Mouse (Mus musculus): Measurements from ENCODE around the gene Ntsr1. TPM values are rescaled to one million over a fixed set of nuclear protein-coding genes. Genes with fewer than 3 reads are reported as not detected.

Gene Ntsr1
- polyA plus RNA-seq, 1 experiment, result not detected

- Histone ChIP-seq H3K4me1 (ENCODE audit: control insufficient read depth) (no peaks in the 10 kb centered on the region), H3K36me3 (ENCODE audit: control insufficient read depth) (no peaks in the 10 kb centered on the region), H3K4me3 (replicated peaks) (no peak overlapping the region), H3K9me3 (ENCODE audit: control insufficient read depth, low read length) (no peaks in the 10 kb centered on the region), H3K27me3 (ENCODE audit: control insufficient read depth) (peaks cover 2% of the 10 kb centered on the region; the same call in 1 of the 2 replicates)
- TF ChIP-seq TAL1 (IDR thresholded peaks at IDR 0.05; ENCODE audit: low read length), result no peak
- TF ChIP-seq GATA1 (IDR thresholded peaks at IDR 0.05; ENCODE audit: low read length), result no peak
Measured at GRCm38 (mm10) chr2:180563841-180564240, 64.1 kb downstream of the Ntsr1 start.

- no peak for TF ChIP-seq GATA1 (IDR thresholded peaks at IDR 0.05; ENCODE audit: low read length)
- no peak for TF ChIP-seq TAL1 (IDR thresholded peaks at IDR 0.05; ENCODE audit: low read length)
- no peak overlapping the region for H3K4me3 ChIP-seq (replicated peaks)
- peaks cover 4% of the 10 kb centered on the region for H3K27me3 ChIP-seq (ENCODE audit: control insufficient read depth)
- no peaks in the 10 kb centered on the region for H3K4me1 ChIP-seq (ENCODE audit: control insufficient read depth)
- H3K36me3 ChIP-seq (ENCODE audit: control insufficient read depth), result no peaks in the 10 kb centered on the region
- H3K9me3 ChIP-seq (ENCODE audit: control insufficient read depth, low read length), result no peaks in the 10 kb centered on the region
Measured at GRCm38 (mm10) chr2:180566240-180566913, 66.6 kb downstream of the Ntsr1 start.

GRCm38 (mm10) chr2:180569028-180569643, 69.4 kb downstream of the Ntsr1 start:
- TF ChIP-seq TAL1 (IDR thresholded peaks at IDR 0.05; ENCODE audit: low read length) (no peak), GATA1 (IDR thresholded peaks at IDR 0.05; ENCODE audit: low read length) (no peak)
- peaks cover 8% of the 10 kb centered on the region for H3K27me3 ChIP-seq (ENCODE audit: control insufficient read depth)
- H3K4me3 ChIP-seq (replicated peaks), result no peak overlapping the region

GRCm38 (mm10) chr2:180576482-180576881, 76.7 kb downstream of the Ntsr1 start:
- Histone ChIP-seq H3K4me3 (replicated peaks) (no peak overlapping the region), H3K36me3 (ENCODE audit: control insufficient read depth) (no peaks in the 10 kb centered on the region)
- TF ChIP-seq GATA1 (IDR thresholded peaks at IDR 0.05; ENCODE audit: low read length) (no peak), TAL1 (IDR thresholded peaks at IDR 0.05; ENCODE audit: low read length) (no peak)

More at GRCm38 (mm10) chr2:180569028-180569643, 69.4 kb downstream of the Ntsr1 start:
- Histone ChIP-seq H3K36me3 (ENCODE audit: control insufficient read depth) (no peaks in the 10 kb centered on the region), H3K9me3 (ENCODE audit: control insufficient read depth, low read length) (no peaks in the 10 kb centered on the region), H3K4me1 (ENCODE audit: control insufficient read depth) (no peaks in the 10 kb centered on the region)

GRCm38 (mm10) chr2:180578686-180579085, 78.9 kb downstream of the Ntsr1 start:
- H3K27me3 ChIP-seq (ENCODE audit: control insufficient read depth), result peaks cover 6% of the 10 kb centered on the region; the same call in 1 of the 2 replicates
- H3K36me3 ChIP-seq (ENCODE audit: control insufficient read depth), result peaks cover under 1% of the 10 kb centered on the region
- H3K9me3 ChIP-seq (ENCODE audit: control insufficient read depth, low read length), result no peaks in the 10 kb centered on the region
- TF ChIP-seq GATA1 (IDR thresholded peaks at IDR 0.05; ENCODE audit: low read length), result no peak
- no peak for TF ChIP-seq TAL1 (IDR thresholded peaks at IDR 0.05; ENCODE audit: low read length)
- H3K4me3 ChIP-seq (replicated peaks), result no peak overlapping the region
- H3K4me1 ChIP-seq (ENCODE audit: control insufficient read depth), result peaks cover 27% of the 10 kb centered on the region

More at GRCm38 (mm10) chr2:180576482-180576881, 76.7 kb downstream of the Ntsr1 start:
- Histone ChIP-seq H3K27me3 (ENCODE audit: control insufficient read depth) (peaks cover 10% of the 10 kb centered on the region), H3K4me1 (ENCODE audit: control insufficient read depth) (peaks cover 9% of the 10 kb centered on the region), H3K9me3 (ENCODE audit: control insufficient read depth, low read length) (no peaks in the 10 kb centered on the region)

GRCm38 (mm10) chr2:180581002-180581401, 81.2 kb downstream of the Ntsr1 start, which contains the start of gene Mrgbp:
Gene Mrgbp (plus strand): TSS chr2:180581304.
- TF ChIP-seq GATA1 (IDR thresholded peaks at IDR 0.05; ENCODE audit: low read length) (no peak), TAL1 (IDR thresholded peaks at IDR 0.05; ENCODE audit: low read length) (no peak)
- Histone ChIP-seq H3K36me3 (ENCODE audit: control insufficient read depth) (peaks cover 20% of the 10 kb centered on the region), H3K27me3 (ENCODE audit: control insufficient read depth) (peaks cover 2% of the 10 kb centered on the region; the same call in 1 of the 2 replicates), H3K4me3 (replicated peaks) (no peak within 1 kb of the TSS), H3K4me1 (ENCODE audit: control insufficient read depth) (peaks cover 32% of the 10 kb centered on the region), H3K9me3 (ENCODE audit: control insufficient read depth, low read length) (no peaks in the 10 kb centered on the region)

GRCm38 (mm10) chr2:180582481-180583153, 82.8 kb downstream of the Ntsr1 start:
- no peaks in the 10 kb centered on the region for H3K27me3 ChIP-seq (ENCODE audit: control insufficient read depth)
- peaks cover 32% of the 10 kb centered on the region for H3K4me1 ChIP-seq (ENCODE audit: control insufficient read depth)
- TF ChIP-seq GATA1 (IDR thresholded peaks at IDR 0.05; ENCODE audit: low read length) (no peak), TAL1 (IDR thresholded peaks at IDR 0.05; ENCODE audit: low read length) (no peak)
- H3K9me3 ChIP-seq (ENCODE audit: control insufficient read depth, low read length), result no peaks in the 10 kb centered on the region
- peaks cover 33% of the 10 kb centered on the region for H3K36me3 ChIP-seq (ENCODE audit: control insufficient read depth)
- H3K4me3 ChIP-seq (replicated peaks), result peak overlapping the region; percentile 91

GRCm38 (mm10) chr2:180583154-180583507, 83.4 kb downstream of the Ntsr1 start:
- H3K4me3 ChIP-seq (replicated peaks), result peak overlapping the region; percentile 91
- no peaks in the 10 kb centered on the region for H3K27me3 ChIP-seq (ENCODE audit: control insufficient read depth)
- TF ChIP-seq TAL1 (IDR thresholded peaks at IDR 0.05; ENCODE audit: low read length), result no peak
- TF ChIP-seq GATA1 (IDR thresholded peaks at IDR 0.05; ENCODE audit: low read length), result no peak
- no peaks in the 10 kb centered on the region for H3K9me3 ChIP-seq (ENCODE audit: control insufficient read depth, low read length)
- H3K4me1 ChIP-seq (ENCODE audit: control insufficient read depth), result peaks cover 32% of the 10 kb centered on the region
- H3K36me3 ChIP-seq (ENCODE audit: control insufficient read depth), result peaks cover 33% of the 10 kb centered on the region

- H3K27me3 ChIP-seq (ENCODE audit: control insufficient read depth), result no peaks in the 10 kb centered on the region
- H3K4me3 ChIP-seq (replicated peaks), result peak overlapping the region; percentile 100
- H3K9me3 ChIP-seq (ENCODE audit: control insufficient read depth, low read length), result no peaks in the 10 kb centered on the region
- H3K4me1 ChIP-seq (ENCODE audit: control insufficient read depth), result peaks cover 30% of the 10 kb centered on the region
- no peak for TF ChIP-seq TAL1 (IDR thresholded peaks at IDR 0.05; ENCODE audit: low read length)
- TF ChIP-seq GATA1 (IDR thresholded peaks at IDR 0.05; ENCODE audit: low read length), result no peak
- peaks cover 65% of the 10 kb centered on the region for H3K36me3 ChIP-seq (ENCODE audit: control insufficient read depth)
Measured at GRCm38 (mm10) chr2:180588736-180589122, 89.0 kb downstream of the Ntsr1 start.

All from erythroblast, embryonic 14.5 days (primary cell).